Comparison of ENCODE assay signal across 41 mouse cellular contexts in the genomic region with DNA sequence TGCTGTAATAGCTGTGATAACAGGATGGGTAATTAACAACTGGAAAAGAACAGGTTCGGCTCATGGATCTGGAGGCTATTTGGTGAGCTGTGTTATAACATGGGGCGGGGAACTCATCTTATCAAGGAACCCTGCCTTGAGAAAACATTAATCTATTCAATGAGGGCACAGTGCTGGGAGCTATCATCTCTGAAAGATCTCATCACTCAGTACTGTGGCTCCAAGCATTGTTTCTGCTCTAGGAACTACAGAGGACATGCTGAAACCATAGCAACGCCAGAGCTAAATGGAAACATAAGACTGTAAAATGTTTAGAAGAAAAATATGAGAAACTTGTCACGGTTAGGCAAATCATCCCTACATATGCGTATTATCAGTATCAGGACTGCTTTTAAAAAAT. TPM values are rescaled to one million over a fixed set of nuclear protein-coding genes. Genes with fewer than 3 reads are reported as not detected.
DNase-seq lines count a peak whose midpoint lies in the region; ATAC-seq and TF ChIP-seq lines count a peak whose summit lies in the region.
"Had no signal": no experiment of that assay in that cellular context is flagged by ENCODE, and none has a peak within 500 bp of the region (broad histone marks: within the 10 kb centered on the region; RNA-seq: fewer than 3 reads in every experiment).

No protein-coding gene starts in this region.

- H3K4me3 ChIP-seq in hindbrain, embryonic 16.5 days (ENCODE audit: low read length): no peak overlapping the region
- no peak overlapping the region for H3K4me3 ChIP-seq in hindbrain, embryonic 11.5 days (ENCODE audit: low read depth, low read length)
- peak overlapping the region; percentile 20 to 37 for H3K4me3 ChIP-seq in MEL (ENCODE audit: control insufficient read depth in 1 of 2, insufficient read depth in 1 of 2, low read depth in 2 of 2, low read length in 2 of 2)
- no peak overlapping the region for H3K4me3 ChIP-seq in intestine, embryonic 16.5 days (ENCODE audit: low read length)
- H3K4me3 ChIP-seq: embryonic facial prominence, embryonic 12.5 days; forebrain, embryonic 13.5 days; hindbrain, embryonic 10.5 days; liver, embryonic 12.5 days had no signal

- H3K27me3 ChIP-seq in hindbrain, embryonic 16.5 days (replicated peaks; ENCODE audit: control insufficient read depth, insufficient read depth, low read length): no peaks in the 10 kb centered on the region
- no peaks in the 10 kb centered on the region for H3K27me3 ChIP-seq in hindbrain, embryonic 11.5 days (ENCODE audit: control insufficient read depth, insufficient read depth, low read length)
- H3K27me3 ChIP-seq in MEL (ENCODE audit: control insufficient read depth in 1 of 2, insufficient read depth in 2 of 2, low read length in 2 of 2): no peaks in the 10 kb centered on the region; a peak in 1 of 4 replicates
- H3K27me3 ChIP-seq in intestine, embryonic 16.5 days (replicated peaks; ENCODE audit: control insufficient read depth, insufficient read depth, low read length): no peaks in the 10 kb centered on the region
- H3K27me3 ChIP-seq: embryonic facial prominence, embryonic 12.5 days; forebrain, embryonic 13.5 days; liver, embryonic 12.5 days had no signal

- no peak for TF ChIP-seq RAD21 in MEL (IDR thresholded peaks at IDR 0.05; ENCODE audit: low read depth, low read length)

- no peaks in the 10 kb centered on the region for H3K36me3 ChIP-seq in hindbrain, embryonic 16.5 days (ENCODE audit: control insufficient read depth, insufficient read depth, low read length)
- H3K36me3 ChIP-seq in hindbrain, embryonic 11.5 days (ENCODE audit: control insufficient read depth, insufficient read depth, low read length): no peaks in the 10 kb centered on the region
- H3K36me3 ChIP-seq in MEL (ENCODE audit: control insufficient read depth in 1 of 2, insufficient read depth in 2 of 2, low read length in 2 of 2): peaks cover 0 to 19% of the 10 kb centered on the region in 2 experiments; a peak in 2 of 4 replicates
- no peaks in the 10 kb centered on the region for H3K36me3 ChIP-seq in intestine, embryonic 16.5 days (ENCODE audit: control insufficient read depth, insufficient read depth, low read length)
- H3K36me3 ChIP-seq: embryonic facial prominence, embryonic 12.5 days; hindbrain, embryonic 10.5 days; liver, embryonic 12.5 days had no signal

- peak in 1 of 2 experiments; percentile 14; a peak in 1 of 4 replicates for TF ChIP-seq EP300 in MEL (IDR thresholded peaks at IDR 0.05; ENCODE audit: low read depth in 1 of 2, low read length in 2 of 2)

- peak; percentile 52 for ATAC-seq in hindbrain, embryonic 16.5 days
- no peak for ATAC-seq in hindbrain, embryonic 11.5 days (ENCODE audit: low FRiP score)
- ATAC-seq in intestine, embryonic 16.5 days: peak; percentile 85
- ATAC-seq: CD4-positive, CD25-positive, alpha-beta regulatory T cell, adult 4 months; forebrain, embryonic 13.5 days; liver, embryonic 12.5 days; liver, postnatal 0 days had no signal

- H3K9ac ChIP-seq in hindbrain, embryonic 16.5 days (ENCODE audit: low read depth, low read length): no peak overlapping the region
- no peak overlapping the region for H3K9ac ChIP-seq in hindbrain, embryonic 11.5 days (ENCODE audit: low read depth, low read length)
- H3K9ac ChIP-seq in MEL (ENCODE audit: control insufficient read depth, low read depth, low read length, poor library complexity, severe bottlenecking): no peak overlapping the region
- H3K9ac ChIP-seq in intestine, embryonic 16.5 days (ENCODE audit: low read depth, low read length): no peak overlapping the region
- H3K9ac ChIP-seq: embryonic facial prominence, embryonic 12.5 days; forebrain, embryonic 13.5 days; liver, embryonic 12.5 days; liver, postnatal 0 days had no signal

- no peaks in the 10 kb centered on the region for H3K4me1 ChIP-seq in hindbrain, embryonic 16.5 days (ENCODE audit: control insufficient read depth, insufficient read depth, low read depth, low read length)
- H3K4me1 ChIP-seq in hindbrain, embryonic 11.5 days (replicated peaks; ENCODE audit: control insufficient read depth, insufficient read depth, low read length): no peaks in the 10 kb centered on the region
- peaks cover 7 to 26% of the 10 kb centered on the region in 2 experiments for H3K4me1 ChIP-seq in MEL (ENCODE audit: control insufficient read depth in 1 of 2, insufficient read depth in 2 of 2, low read length in 2 of 2)
- peaks cover 3% of the 10 kb centered on the region for H3K4me1 ChIP-seq in intestine, embryonic 16.5 days (ENCODE audit: control insufficient read depth, insufficient read depth, low read length)
- H3K4me1 ChIP-seq: embryonic facial prominence, embryonic 12.5 days; forebrain, embryonic 13.5 days; hindbrain, embryonic 10.5 days; liver, embryonic 12.5 days had no signal

- TF ChIP-seq CTCF in MEL (IDR thresholded peaks at IDR 0.05 in 2 of 3, conservative IDR thresholded peaks at IDR 0.05 in 1 of 3; ENCODE audit: control insufficient read depth in 1 of 3, insufficient read depth in 1 of 3, low read depth in 2 of 3, low read length in 3 of 3, poor library complexity in 1 of 3, severe bottlenecking in 1 of 3): no peak
- no peak for TF ChIP-seq CTCF in brain, embryonic 14.5 days (IDR thresholded peaks at IDR 0.05; ENCODE audit: borderline replicate concordance, extremely low read depth, insufficient read depth, insufficient read length)

- WGBS in hindbrain, embryonic 16.5 days: 77% methylated on average over 5 of the region's 5 CpGs
- WGBS in hindbrain, embryonic 11.5 days: 96% methylated on average over 5 of the region's 5 CpGs
- WGBS in intestine, embryonic 16.5 days: 54% methylated on average over 5 of the region's 5 CpGs

- no peak overlapping the region for H3K27ac ChIP-seq in hindbrain, embryonic 16.5 days (ENCODE audit: low read depth, low read length)
- H3K27ac ChIP-seq in hindbrain, embryonic 11.5 days (ENCODE audit: low read depth, low read length): no peak overlapping the region
- H3K27ac ChIP-seq in MEL (ENCODE audit: control insufficient read depth, low read depth, low read length): peak overlapping the region; percentile 23; the same call in 1 of the 2 replicates
- H3K27ac ChIP-seq in intestine, embryonic 16.5 days (ENCODE audit: low read length): no peak overlapping the region
- H3K27ac ChIP-seq: embryonic facial prominence, embryonic 12.5 days; forebrain, embryonic 13.5 days; hindbrain, embryonic 10.5 days; kidney, postnatal 0 days; liver, embryonic 12.5 days had no signal

- no peak overlapping the region for H3K4me2 ChIP-seq in hindbrain, embryonic 16.5 days (ENCODE audit: low read length)
- no peak overlapping the region for H3K4me2 ChIP-seq in hindbrain, embryonic 11.5 days (replicated peaks; ENCODE audit: low read depth, low read length)
- H3K4me2 ChIP-seq in intestine, embryonic 16.5 days (ENCODE audit: low read depth, low read length): no peak overlapping the region; the same call in 1 of the 2 replicates
- H3K4me2 ChIP-seq: embryonic facial prominence, embryonic 12.5 days; forebrain, embryonic 13.5 days; liver, embryonic 12.5 days; midbrain, embryonic 11.5 days had no signal

- no peak for DNase-seq in hindbrain, embryonic 11.5 days (ENCODE audit: low spot score)
- peak; percentile 39 for DNase-seq in MEL (ENCODE audit: low read depth, low spot score)
- DNase-seq in brain, embryonic 14.5 days (ENCODE audit: low read depth): peak; percentile 6
- DNase-seq in cerebellum, adult 11 months: no peak
- DNase-seq in left cerebral cortex, adult 11 months (ENCODE audit: low spot score): no peak
- no peak for DNase-seq in cerebellum, adult 9-10 months
- DNase-seq: adrenal gland, postnatal 25 days; cerebellum, adult 8-10 months; cerebellum, postnatal 36 days; heart, postnatal 14 days; kidney, adult 8-10 months; kidney, postnatal 4 days; liver, postnatal 0 days; lung, postnatal 36 days; right cerebral cortex, adult 18-20 months; spleen, adult 18-20 months; thymus, postnatal 4 days had no signal

- no peaks in the 10 kb centered on the region for H3K79me2 ChIP-seq in MEL (ENCODE audit: control insufficient read depth, insufficient read depth, low read length, poor library complexity)

- H3K9me3 ChIP-seq in hindbrain, embryonic 16.5 days (ENCODE audit: control insufficient read depth, low read length): no peaks in the 10 kb centered on the region
- no peaks in the 10 kb centered on the region for H3K9me3 ChIP-seq in hindbrain, embryonic 11.5 days (ENCODE audit: control insufficient read depth, low read length)
- no peaks in the 10 kb centered on the region for H3K9me3 ChIP-seq in MEL (replicated peaks; ENCODE audit: insufficient read depth, low read length)
- no peaks in the 10 kb centered on the region for H3K9me3 ChIP-seq in intestine, embryonic 16.5 days (ENCODE audit: control insufficient read depth, low read length)
- H3K9me3 ChIP-seq: embryonic facial prominence, embryonic 12.5 days; forebrain, embryonic 13.5 days; hindbrain, embryonic 10.5 days; liver, embryonic 12.5 days had no signal

- TF ChIP-seq POLR2A in MEL (IDR thresholded peaks at IDR 0.05; ENCODE audit: control insufficient read depth in 1 of 2, insufficient read depth in 1 of 2, low read depth in 1 of 2, low read length in 2 of 2, poor library complexity in 1 of 2): no peak
- no peak for TF ChIP-seq POLR2A in brain, embryonic 14.5 days (IDR thresholded peaks at IDR 0.05; ENCODE audit: borderline replicate concordance, extremely low read depth, insufficient read depth, insufficient read length, poor library complexity, severe bottlenecking)

TF ChIP-seq in MEL, 35 proteins besides CTCF, POLR2A, EP300 and RAD21 (continues in another document):
- TF ChIP-seq RCOR1 (IDR thresholded peaks at IDR 0.05; ENCODE audit: low read depth, low read length) (no peak; the same call in 1 of the 2 replicates), POLR2AphosphoS5 (IDR thresholded peaks at IDR 0.05; ENCODE audit: borderline replicate concordance, low read depth, low read length) (no peak), TBP (IDR thresholded peaks at IDR 0.05; ENCODE audit: low read depth, low read length) (no peak)

RNA-seq across cellular contexts. Expression of gene Ankdd1b, which starts 13.0 kb away (rescaled TPM):
- 0.55 TPM in 1 of 2 replicates, not detected in the other for polyA plus RNA-seq in hindbrain, embryonic 16.5 days (2015; fragmentation: Nextera tagmentation; extraction: Ambion mirVana)
- not detected in 2 replicates for polyA plus RNA-seq in hindbrain, embryonic 11.5 days (2014; fragmentation: Nextera tagmentation; extraction: Ambion mirVana)
- total RNA-seq in MEL (2012; rRNA removed): 0.03 and 0.12 TPM in 2 replicates
- not detected for polyA plus RNA-seq in MEL (2012; ENCODE audit: insufficient read depth in 1 of 2, insufficient read length in 2 of 2, low read depth in 1 of 2, low replicate concordance in 2 of 2, missing spikeins in 1 of 2)
- 0.04 TPM in 1 of 2 replicates, not detected in the other for polyA plus RNA-seq in brain, embryonic 14.5 days (2012; rRNA removed)
- polyA plus RNA-seq in intestine, embryonic 16.5 days (2015; fragmentation: Nextera tagmentation; extraction: Ambion mirVana): 0.10 and 0.26 TPM in 2 replicates
- total RNA-seq: layer of hippocampus, postnatal 25 days; monocyte, adult 5-6 weeks; neutrophil, adult 5-6 weeks had no signal
- polyA plus RNA-seq: CD4-positive, CD25-positive, alpha-beta regulatory T cell, adult 4 months; forebrain, embryonic 13.5 days; hindbrain, embryonic 10.5 days; liver, embryonic 12.5 days; liver, postnatal 0 days; midbrain, embryonic 11.5 days; neural tube, embryonic 11.5 days had no signal

RNA-seq across cellular contexts. Expression of gene Gm17622, which starts 32.5 kb away (rescaled TPM):
- polyA plus RNA-seq in hindbrain, embryonic 16.5 days (2015; fragmentation: Nextera tagmentation; extraction: Ambion mirVana): not detected in 2 replicates
- not detected in 2 replicates for polyA plus RNA-seq in hindbrain, embryonic 11.5 days (2014; fragmentation: Nextera tagmentation; extraction: Ambion mirVana)
- total RNA-seq in MEL (2012; rRNA removed): not detected in 2 replicates
- polyA plus RNA-seq in MEL (2012; ENCODE audit: insufficient read depth in 1 of 2, insufficient read length in 2 of 2, low read depth in 1 of 2, low replicate concordance in 2 of 2, missing spikeins in 1 of 2): not detected
- polyA plus RNA-seq in brain, embryonic 14.5 days (2012; rRNA removed): not detected in 2 replicates
- not detected in 2 replicates for polyA plus RNA-seq in intestine, embryonic 16.5 days (2015; fragmentation: Nextera tagmentation; extraction: Ambion mirVana)
- total RNA-seq: adrenal gland, adult 18-20 months; adrenal gland, postnatal 25 days; gastrocnemius, adult 8-10 months; heart, adult 8-10 months; heart, postnatal 14 days; layer of hippocampus, adult 8-10 months; layer of hippocampus, postnatal 25 days; megakaryocyte, adult 5-6 weeks; monocyte, adult 5-6 weeks; neutrophil, adult 5-6 weeks had no signal
- polyA plus RNA-seq: CD4-positive, CD25-positive, alpha-beta regulatory T cell, adult 4 months; embryonic facial prominence, embryonic 12.5 days; forebrain, embryonic 13.5 days; gonadal fat pad, adult 2 months; heart, embryonic 14.5 days; hindbrain, embryonic 10.5 days; kidney, postnatal 0 days; limb, embryonic 11.5 days; liver, embryonic 12.5 days; liver, postnatal 0 days; lung, embryonic 16.5 days; midbrain, embryonic 11.5 days; neural tube, embryonic 11.5 days; testis, adult 2 months; thymus, postnatal 0 days had no signal

Comparison
In these comparisons a context has a peak if more than half of its experiments do, and no peak if none do; other contexts are left out.
1. H3K4me3 ChIP-seq: peak in MEL (2 of 2); none in hindbrain, embryonic 16.5 days (single experiment), hindbrain, embryonic 11.5 days (single experiment) and intestine, embryonic 16.5 days (single experiment).
2. DNase-seq: peak in MEL (single experiment) and brain, embryonic 14.5 days (single experiment); none in hindbrain, embryonic 11.5 days (single experiment), cerebellum, adult 11 months (single experiment), left cerebral cortex, adult 11 months (single experiment) and cerebellum, adult 9-10 months (single experiment).